Mouse (Mus musculus) adrenal gland, adult (tissue): ENCODE data around the gene Sardh.

Source experiments
- DNase-seq, 2 experiments: peaks; one replicate each; pipeline ENCODE4 v3.0.0; 2022 to 2023; ENCODE audit warnings: low spot score in 1 of 2; ENCODE audit not compliant: inconsistent age in 2 of 2

Gene Sardh

DNA sequence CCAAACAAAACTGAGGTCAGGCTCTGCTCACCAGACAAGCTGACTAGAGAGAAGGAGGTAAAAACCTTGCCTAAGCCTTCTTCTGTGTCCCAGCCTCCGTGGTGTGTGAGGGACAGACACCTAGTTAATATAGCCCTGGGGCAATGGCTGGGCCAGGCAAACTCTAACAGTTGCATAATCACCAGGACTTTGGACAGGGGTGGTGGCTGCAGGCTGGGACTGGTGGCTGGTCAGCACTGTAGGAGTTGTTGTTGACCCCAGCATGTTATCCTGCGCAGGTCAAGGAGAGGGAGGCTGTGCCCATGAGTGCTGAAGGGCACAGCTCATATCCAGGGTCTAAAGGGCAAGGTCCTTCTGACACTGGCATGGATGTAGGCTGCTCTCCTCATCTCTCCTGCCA lies at the start of gene Sardh:
Gene Sardh, minus strand, starts transcription at position 127 of the 400 bp plus-strand sequence.
- no peak for DNase-seq

DNA sequence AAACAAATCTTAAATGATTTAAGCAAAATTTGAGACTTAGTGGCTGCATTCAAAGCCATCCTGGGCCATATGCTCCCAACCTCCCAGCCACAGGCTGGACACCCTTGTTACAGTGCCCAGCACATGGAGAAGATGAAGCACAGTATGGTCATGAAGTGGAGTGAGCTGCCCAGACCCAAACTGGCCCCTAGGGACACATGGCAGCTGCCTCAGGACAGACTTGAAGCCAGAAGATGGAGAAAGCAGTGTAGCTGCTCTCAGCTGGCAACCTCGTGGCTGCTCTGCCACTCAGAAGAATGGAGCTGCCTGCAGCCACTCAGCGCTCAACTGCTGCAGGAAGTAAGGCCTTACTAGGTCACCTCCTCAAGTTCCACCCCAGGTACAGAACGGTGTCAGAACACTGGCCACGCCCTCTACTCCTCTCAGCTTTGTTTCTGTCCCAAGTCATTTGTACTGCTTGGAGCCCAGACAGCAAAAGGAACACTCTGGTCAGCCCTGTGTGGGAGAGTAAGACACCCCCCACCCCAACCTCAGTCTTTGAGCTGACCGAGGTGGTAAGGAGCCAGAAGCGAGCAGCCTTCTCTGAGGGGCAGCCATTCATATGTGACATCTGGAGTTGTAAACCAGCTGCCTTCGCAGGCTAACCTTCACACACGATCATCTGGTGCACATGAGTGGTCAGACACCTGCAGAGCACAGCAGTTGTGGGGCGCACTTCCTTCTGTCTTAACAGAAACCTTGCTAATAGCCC lies 48.7 kb upstream of the Sardh start:
- no peak for DNase-seq

DNA sequence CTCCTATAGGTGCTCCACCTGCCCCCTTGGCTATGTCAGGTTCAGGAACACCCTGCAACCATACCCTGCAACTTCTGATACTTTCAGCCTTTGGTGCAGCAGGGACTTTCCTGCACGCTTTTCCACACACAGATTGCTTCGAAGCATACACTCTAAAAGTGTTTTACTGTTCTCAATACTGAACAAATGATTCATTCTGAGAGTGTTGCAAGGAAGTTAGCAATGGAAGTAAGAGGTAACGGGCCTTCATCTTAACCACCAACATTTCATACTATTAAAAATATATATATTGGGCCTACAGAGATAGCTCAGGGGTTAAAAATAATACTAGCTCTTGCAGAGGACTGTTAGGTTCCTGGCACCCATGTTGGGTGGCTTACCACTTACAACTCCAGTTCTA lies 46.6 kb upstream of the Sardh start:
- DNase-seq = no peak

DNA sequence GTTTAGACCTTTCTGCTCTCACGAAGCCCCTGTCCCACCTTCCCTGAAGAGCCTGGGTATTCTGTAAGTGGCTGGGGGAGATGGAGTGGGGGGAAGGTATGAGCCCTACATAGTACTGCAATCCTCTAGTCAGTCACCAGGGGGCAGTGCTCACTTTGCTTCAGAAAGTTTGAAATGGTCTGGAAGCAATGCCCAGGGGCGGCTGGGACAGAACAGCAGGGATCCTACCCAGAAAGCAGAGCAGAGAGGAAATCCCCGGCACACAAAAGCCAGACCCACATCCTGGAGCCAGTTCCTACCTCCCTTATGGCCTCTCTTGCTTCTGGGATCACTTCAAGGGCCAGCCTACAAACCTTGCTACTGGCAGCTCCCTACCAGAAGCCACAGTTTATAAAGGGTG lies 40.9 kb upstream of the Sardh start:
- DNase-seq = peak; percentile 85 to 96

DNA sequence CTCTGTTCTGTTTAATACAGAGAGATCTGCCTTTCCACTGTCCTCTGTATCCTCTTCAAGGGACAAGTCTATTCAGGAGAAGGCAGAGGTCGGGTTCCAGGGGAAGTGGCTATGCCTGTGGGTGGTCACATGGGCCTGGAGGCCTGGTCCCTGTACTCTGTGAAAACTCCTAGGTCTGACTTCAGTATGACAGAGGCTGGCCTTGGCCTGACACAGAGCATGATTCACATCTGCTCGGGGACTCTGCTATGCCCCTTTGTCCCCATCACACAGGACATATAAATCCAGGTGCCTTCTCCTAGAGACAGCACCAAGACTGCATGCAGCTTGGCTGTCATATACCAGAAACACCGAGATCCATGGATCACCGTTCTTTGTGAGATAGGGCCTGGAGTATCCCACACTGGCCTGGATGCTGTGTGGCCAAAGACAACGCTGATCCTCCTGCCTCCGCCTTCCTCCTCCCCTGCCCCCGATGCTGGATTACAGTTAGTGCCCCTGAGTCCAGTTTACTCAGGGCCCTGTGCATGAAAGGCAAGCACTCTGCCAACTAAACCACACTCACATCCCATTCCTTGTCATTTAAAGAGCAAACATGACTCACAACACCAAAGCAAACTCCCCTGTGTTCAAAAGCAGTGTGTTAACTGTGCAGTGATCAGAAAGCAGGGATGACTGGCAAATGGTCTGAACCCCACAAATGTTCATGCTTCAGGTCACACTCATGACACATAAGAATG lies 39.0 kb upstream of the Sardh start:
- DNase-seq = peak; percentile 72 to 82

DNA sequence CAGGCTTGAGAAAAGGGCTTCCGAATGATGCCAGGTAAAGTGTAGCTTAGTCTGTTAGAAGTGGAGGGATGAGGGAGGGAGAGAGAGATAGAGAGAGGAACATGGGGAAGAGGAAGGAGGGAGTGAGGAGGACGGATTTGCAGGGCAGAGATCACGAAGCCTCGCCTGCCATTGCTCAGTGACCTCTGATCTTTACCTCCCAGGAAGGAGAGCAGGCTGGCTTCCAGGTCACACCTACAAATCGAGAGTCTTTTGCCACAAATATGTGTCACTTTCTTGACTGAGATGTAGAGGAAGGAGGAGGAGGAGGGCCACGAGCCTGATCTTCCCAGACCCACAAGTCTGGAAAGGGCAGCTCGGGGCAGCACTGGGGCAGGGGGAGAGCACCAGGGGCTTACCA lies 36.3 kb upstream of the Sardh start:
- DNase-seq = no peak

DNA sequence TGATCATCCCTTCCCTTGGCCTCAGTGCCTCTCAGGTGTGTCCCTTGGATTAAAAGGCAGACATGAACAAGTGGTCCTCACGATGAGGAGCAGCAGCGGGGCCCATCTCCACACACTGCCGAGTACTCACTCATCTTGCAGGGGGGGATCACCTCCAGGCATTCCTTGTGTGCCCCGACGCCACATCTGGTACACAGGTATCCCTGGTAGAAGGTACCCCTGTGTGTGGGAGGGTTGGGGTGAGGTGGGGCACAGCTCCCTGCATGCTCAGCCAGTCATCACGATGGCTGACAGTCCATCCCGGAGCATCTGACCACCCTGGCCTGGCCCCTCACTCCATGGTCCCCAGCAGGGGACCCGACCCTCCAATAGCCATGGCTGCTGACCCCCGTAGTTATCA lies 33.6 kb upstream of the Sardh start:
- no peak for DNase-seq

DNA sequence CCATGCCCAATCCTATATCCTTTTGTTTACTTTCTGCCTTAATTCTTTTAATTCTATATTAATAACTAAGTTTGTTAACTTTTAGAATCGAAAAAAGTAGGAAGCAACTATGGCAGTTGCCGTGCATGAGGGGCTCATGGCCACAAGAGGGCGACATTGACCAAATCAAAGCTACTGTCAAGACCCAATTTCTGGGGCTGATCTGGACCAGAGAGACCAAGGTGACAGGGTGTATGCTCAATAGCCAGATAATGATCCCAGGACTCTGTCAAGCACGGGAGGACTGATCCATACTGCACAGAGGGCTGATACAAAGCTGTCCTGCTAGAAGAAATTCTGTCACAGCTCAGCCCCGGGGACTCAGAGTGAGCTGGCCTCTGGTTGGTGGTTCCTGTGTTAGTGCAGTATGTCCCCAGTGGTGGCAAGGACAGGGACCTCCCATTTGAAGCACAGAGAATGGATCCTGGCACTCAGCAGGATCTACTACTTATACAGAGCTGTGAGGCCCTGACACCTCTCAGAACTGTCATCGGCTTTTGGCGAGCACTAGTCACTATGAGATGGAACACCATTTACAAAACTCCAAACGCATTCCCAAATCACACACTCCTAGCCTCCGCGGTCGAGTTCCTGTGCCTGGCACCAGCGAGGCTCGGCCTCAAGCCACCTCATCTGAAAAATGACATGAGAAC lies 32.9 kb upstream of the Sardh start:
- peak; percentile 65 to 91 for DNase-seq

DNA sequence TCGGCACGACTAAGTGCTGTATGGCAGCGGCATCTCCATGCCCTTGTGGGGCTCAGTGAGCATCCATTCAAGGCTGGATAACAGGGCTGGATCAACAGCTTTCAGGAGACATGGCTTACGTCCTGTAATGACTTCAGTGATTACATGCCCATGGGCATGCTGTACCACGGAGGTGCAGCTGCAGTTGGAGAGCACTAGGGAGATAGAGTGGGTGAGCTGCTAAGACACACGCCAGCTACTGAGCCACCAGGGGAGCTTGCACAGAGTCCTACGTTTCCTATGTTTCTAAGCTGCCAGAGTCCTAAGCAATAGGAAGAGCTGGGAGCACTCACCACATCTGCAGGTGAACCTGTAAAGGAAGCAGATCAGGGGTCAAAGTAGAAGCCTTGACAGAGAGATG lies 30.7 kb upstream of the Sardh start:
- no peak for DNase-seq

DNA sequence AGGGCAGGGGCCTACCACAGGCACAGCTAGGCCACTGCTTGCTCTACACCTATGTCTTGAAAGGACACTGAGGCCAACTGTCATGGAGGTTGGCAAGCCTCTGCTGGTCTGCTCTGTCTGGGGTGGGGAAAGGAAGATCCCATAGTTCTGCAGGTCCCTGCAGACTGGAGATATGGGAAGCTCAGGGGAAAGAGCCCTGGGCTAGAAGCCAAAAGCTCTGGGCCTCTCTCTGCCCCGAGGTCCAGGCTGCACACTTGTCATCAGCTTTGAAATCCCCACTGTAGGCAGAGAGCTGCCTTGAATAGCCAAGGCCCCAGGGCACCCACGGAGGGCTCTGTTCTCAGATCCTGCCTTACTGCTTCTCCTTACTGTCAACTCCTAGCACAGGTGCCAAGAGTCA lies 20.2 kb upstream of the Sardh start:
- no peak for DNase-seq

DNA sequence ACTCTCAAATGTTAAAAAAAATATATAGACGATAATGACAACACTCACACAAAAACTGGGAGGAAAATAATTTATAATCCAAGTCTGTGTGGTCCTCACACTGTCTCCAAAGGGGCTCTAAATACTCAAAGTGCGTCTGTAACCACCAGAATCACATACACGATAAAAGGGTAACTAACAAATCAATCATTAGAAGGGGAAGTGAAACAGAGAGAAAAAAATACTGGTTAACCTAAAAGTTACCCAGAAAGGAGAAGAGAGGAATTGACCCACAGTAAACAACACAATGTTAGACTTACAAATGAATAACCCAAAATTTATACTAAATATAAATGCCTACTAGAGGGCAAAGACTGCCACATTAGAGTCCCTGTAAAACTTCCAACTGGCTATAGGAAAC lies 17.7 kb upstream of the Sardh start:
- no peak for DNase-seq

DNA sequence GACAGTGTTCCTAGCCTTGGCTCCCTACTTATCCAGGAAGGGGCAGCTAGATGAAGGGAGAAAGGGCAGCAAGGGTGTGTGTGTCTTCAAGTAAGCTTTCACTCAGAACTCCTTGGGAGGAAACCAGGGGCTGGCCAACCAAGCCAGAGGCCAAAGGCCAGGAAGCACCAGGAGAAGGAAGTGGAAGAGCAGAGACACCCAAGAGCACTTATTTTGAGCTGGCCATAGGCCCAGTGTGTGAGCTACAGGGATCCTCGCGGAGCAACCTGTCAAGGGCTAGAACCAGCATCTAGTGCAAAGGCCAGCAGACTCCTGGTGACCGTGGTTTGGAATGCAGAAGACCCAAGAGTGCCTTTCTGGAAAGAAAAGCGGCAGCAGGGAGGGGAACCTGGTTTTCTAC lies 14.8 kb upstream of the Sardh start:
- DNase-seq = peak in 1 of 2 experiments; percentile 52

DNA sequence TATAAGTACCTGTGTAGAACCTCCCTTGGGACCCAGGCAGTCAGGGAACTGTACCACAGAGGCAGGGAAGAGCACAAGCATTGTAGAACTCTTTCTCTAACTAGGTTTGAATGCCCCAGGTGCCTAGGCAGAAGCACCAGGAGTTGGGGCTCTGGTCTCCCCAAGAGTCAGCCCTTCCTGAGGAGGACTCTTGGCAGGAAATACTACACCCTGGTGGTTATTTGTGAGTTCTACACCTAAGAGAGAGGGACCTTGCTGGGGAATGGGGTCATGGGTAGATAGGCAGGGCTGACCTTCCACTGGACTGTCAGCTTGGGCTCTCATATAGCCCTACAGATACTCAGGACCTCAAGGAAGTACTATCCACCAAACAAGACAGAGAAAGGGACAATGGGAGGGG lies 3.3 kb upstream of the Sardh start:
- no peak for DNase-seq

DNA sequence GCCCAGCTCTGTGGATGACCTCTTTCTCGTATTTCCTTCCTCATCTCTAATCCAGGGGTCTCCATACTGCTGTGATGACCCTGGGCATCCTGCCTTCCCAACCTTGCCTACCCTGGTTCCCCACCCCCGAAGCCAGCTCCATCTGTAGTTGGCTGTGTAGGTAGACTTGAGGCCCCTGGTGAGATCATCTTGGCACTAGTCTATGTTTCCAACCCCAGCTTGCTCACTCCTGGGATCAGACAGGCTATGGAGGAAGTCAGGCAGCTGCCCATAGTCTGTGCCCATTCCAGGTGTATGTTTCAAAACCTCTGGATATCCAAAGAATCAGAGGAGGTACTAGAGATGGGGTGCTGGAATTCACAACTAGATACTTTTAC lies 662 bp downstream of the Sardh start:
- DNase-seq = no peak

DNA sequence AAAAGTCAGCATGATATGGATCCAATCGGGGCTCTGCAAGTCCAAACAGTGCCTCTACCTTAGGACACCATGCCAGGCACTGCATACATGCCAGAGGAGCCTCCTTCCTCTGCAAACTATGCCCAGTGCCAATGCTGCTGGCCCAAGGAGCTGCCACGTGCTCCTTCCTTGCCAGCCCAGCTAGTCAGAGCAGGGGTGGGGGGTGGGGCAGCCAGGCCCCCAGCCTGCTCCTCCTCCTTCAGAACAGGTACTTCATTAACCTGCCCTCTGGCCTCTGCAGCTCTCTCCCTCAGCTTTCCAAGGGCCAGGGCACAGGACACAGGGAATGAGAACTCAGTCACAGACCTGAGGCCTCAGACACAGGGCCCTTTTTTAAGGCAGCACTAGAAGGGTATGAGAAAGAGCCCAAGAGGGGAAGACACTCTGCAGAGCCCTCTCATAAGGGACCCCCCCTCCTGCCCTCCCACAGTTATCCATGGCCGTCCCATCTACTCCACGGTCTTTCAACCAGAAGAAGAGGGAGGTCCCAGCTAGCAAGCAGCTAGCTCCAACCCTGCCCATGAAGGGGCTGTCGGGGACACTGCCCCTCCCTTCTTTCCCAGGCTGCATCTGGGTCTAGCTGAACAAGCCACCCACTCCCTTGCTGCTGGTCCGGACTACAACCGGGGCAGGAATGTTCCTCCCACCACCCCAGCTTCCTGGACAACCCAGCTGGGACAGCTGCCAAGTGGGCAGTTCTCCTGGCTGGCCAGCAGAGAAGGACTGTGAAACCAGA lies 1.2 kb downstream of the Sardh start:
- peak; percentile 87 to 93 for DNase-seq

DNA sequence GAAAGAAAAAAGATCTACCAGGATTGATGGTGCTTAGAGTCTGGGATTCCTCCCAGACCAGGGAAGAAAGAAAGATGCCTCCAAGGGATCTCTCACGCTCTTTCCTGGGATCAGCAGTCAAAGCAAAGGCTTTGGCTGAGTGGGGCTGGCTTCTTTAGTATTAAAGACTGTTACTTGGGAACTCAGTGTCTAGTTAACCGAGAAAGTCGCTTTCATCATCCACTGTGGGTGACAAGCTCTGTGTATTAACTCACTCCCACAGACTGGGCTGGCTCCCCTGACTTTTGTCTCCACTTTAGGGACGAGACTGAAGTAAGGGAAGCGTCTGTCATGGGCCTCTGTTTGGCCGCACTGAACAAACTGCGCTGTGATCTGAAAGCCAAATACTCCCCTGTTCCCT lies 2.2 kb downstream of the Sardh start:
- no peak for DNase-seq

DNA sequence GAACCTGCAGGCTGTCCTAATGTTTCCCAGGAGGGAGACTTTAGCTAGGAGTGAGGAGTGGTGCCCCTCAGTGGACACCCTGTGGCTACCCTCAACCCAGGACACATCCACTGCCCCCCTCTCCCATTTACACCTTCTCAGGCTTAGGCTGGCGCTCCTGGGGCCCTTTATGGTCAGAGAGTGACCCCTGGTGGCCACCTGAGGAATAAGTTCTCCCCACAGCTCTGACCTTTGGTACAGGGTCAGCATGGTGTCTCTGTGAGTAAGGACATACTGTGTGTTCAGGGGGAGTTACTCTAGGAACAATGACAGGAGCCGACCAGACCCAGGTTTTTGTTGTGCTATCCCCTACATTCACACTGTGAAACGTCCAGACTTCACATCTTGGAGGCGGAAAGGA lies 10.8 kb downstream of the Sardh start:
- DNase-seq = peak; percentile 68 to 86

DNA sequence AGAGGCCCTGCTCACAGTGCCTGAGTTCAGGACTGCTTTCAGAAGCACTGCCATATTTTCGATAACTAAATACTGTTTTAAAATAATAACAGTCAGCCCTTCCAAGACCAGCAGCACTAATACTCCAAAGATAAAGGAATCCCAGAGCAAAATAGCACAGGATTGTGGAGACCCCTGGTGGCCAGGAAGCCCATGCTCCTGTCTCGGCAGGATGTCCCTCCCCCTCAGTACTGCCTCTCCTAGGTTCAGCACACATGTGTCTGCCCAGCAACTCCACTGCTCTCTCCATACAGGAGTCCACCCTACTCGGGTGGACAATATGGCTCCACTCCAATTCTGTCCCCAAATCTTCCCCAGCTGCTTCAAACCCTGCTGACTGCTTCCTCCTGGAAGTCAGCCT lies 12.4 kb downstream of the Sardh start:
- peak; percentile 62 to 88 for DNase-seq

DNA sequence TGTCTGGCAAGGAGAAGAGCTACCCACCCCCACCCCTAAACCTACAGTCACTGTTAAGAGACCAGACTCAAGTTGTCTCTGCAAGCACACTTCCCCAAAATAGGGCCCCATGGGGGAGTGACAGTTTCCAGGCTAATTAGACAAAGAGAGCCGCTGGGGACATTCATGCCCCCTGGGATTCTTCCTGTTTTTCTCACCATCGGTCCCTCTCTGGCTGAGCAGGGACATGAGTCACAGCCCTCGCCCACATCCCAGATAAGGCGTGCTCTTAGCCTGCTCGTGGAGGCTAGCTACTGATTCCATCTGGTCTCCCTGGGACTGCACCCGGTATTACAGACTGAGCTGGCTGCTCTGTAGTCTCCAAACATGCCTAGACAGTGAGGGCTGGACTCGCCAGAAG lies 15.8 kb downstream of the Sardh start:
- DNase-seq = peak; percentile 60 to 64

DNA sequence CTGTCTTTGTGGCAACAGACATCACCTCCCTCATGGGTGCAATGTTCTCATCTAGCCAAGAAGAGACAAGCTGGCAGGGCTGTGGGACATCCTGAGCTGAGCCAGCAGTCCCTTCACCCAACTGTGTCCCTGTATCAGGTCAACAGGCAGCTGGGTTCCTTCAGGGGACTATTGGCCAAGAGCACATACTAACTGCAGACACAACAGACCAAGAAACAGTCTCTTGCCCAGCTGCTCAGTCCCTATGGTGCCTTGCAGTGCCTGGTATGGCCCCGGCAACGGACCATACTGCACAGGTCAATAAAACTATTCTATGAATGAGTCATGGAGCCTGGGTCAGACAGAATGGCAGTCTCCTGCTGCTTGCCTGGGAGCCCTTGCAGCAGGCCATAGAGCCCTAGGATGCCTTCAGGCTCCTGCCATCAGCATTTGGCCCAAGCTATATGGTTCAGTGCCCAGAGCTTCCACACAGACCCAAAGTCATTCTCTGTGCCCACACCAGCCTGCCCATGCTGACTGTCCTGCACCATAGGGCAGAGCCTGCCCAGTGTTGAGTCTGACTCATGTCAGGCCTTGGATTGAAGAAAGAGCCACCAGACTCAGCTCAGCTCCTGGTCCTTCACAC lies 18.5 kb downstream of the Sardh start:
- DNase-seq = peak in 1 of 2 experiments; percentile 63
